Mouse (Mus musculus) lung, embryonic 14.5 days (tissue): ENCODE measurements around the gene Ell2. TPM values are rescaled to one million over a fixed set of nuclear protein-coding genes. Genes with fewer than 3 reads are reported as not detected.

Source experiments
- ATAC-seq: fragments of 200-750 bp; cut with Nextera tagmentation; 2 replicates; pipeline ENCODE4 v1.8.0; 2017; ENCODE audit warnings: mild to moderate bottlenecking, moderate TSS enrichment, moderate library complexity; ENCODE audit not compliant: insufficient read depth
- DNase-seq: peaks from one replicate; pipeline ENCODE4 v3.0.0-alpha.2; 2015
- H3K27ac ChIP-seq: fragments of 300-500 bp; sonication (generic); 2 replicates; pipeline ENCODE4 v1.5.1; 2014; ENCODE audit warnings: low read depth, mild to moderate bottlenecking, moderate library complexity
- H3K27me3 ChIP-seq: fragments of 300-500 bp; sonication (generic); 2 replicates; pipeline ENCODE4 v1.6.1; 2014; ENCODE audit warnings: low read length, control low read depth; ENCODE audit not compliant: insufficient read depth
- H3K36me3 ChIP-seq: fragments of 300-500 bp; sonication (generic); 2 replicates; pipeline ENCODE4 v1.6.1; 2014; ENCODE audit warnings: control low read depth; ENCODE audit not compliant: insufficient read depth
- H3K4me1 ChIP-seq: fragments of 300-500 bp; sonication (generic); 2 replicates; pipeline ENCODE4 v1.6.1; 2014; ENCODE audit warnings: antibody characterized with exemption, control low read depth; ENCODE audit not compliant: insufficient read depth
- H3K4me2 ChIP-seq: fragments of 300-500 bp; sonication (generic); 2 replicates; pipeline ENCODE4 v1.6.1; 2014; ENCODE audit warnings: mild to moderate bottlenecking
- H3K4me3 ChIP-seq: fragments of 300-500 bp; sonication (generic); 2 replicates; pipeline ENCODE4 v1.5.1; 2014; ENCODE audit warnings: low read depth, low read length
- H3K9ac ChIP-seq: fragments of 300-500 bp; sonication (generic); 2 replicates; pipeline ENCODE4 v1.6.1; 2014
- H3K9me3 ChIP-seq: fragments of 300-500 bp; sonication (generic); 2 replicates; pipeline ENCODE4 v1.6.1; 2016; ENCODE audit warnings: low read depth, low read length, control low read depth
- CTCF ChIP-seq: IDR thresholded peaks from 2 replicates; pipeline ENCODE4 v1.5.1; 2016; ENCODE audit warnings: antibody characterized with exemption, low read depth
- WGBS: fragments of 180-500 bp; shearing (Covaris S2); extraction: QIAGEN DNeasy Blood & Tissue Kit; methylation state at CpG from one replicate; pipeline ENCODE4 v1.1.7; 2014; 5-methylcytosine and 5-hydroxymethylcytosine counted together
- polyA plus RNA-seq: library from polyadenylated mRNA; unstranded; fragments of >200 nt; fragmentation: Nextera tagmentation; extraction: Ambion mirVana; gene quantifications from 2 replicates; pipeline ENCODE4 v1.2.1, GENCODE M21; 2014

The Ell2 gene
- polyA plus RNA-seq, 1 experiment from 2014 or later = 3.7 TPM

DNA sequence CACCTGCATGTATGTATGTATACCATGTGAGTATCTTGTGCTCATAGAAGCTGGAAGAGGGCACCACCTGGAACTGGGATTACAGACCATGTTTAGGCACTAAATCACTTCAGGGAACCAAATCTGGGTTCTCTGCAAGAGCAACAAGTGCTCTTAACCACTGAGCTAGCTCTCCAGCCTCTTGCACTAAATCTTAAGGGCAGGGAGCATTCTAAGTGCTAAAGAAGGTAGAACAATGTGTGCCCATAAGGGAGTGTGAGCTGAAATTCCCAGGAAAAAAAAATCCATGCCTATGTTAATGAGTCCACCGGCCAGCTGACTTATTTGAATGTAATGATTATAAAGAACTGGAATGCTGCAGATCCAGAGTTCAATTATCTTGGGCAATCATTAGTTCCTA, 101.4 kb downstream of the Ell2 start:
- Histone ChIP-seq H3K9ac (no peak overlapping the region), H3K4me2 (no peak overlapping the region), H3K27me3 (no peaks in the 10 kb centered on the region), H3K27ac (no peak overlapping the region), H3K9me3 (no peaks in the 10 kb centered on the region), H3K4me3 (no peak overlapping the region), H3K36me3 (no peaks in the 10 kb centered on the region), H3K4me1 (no peaks in the 10 kb centered on the region)
- DNase-seq (no peak), ATAC-seq (no peak)
- 96% methylated on average over 1 of the region's 1 CpGs for WGBS
- no peak for TF ChIP-seq CTCF

GRCm38 (mm10) chr13:75809957-75810356, 103.4 kb downstream of the Ell2 start:
- Histone ChIP-seq H3K9me3 (no peaks in the 10 kb centered on the region), H3K4me2 (no peak overlapping the region), H3K4me1 (no peaks in the 10 kb centered on the region), H3K9ac (no peak overlapping the region), H3K4me3 (no peak overlapping the region), H3K27ac (no peak overlapping the region), H3K27me3 (no peaks in the 10 kb centered on the region), H3K36me3 (no peaks in the 10 kb centered on the region)
- ATAC-seq = no peak
- WGBS = 81% methylated on average over 1 of the region's 1 CpGs
- DNase-seq = no peak
- no peak for TF ChIP-seq CTCF

- no peaks in the 10 kb centered on the region for H3K4me1 ChIP-seq
- no peak overlapping the region for H3K4me2 ChIP-seq
- no peaks in the 10 kb centered on the region for H3K36me3 ChIP-seq
- no peak overlapping the region for H3K27ac ChIP-seq
- no peak for ATAC-seq
- 95% methylated on average over 2 of the region's 2 CpGs for WGBS
- no peak overlapping the region for H3K4me3 ChIP-seq
- H3K27me3 ChIP-seq = no peaks in the 10 kb centered on the region
- no peak for DNase-seq
- no peaks in the 10 kb centered on the region for H3K9me3 ChIP-seq
- no peak overlapping the region for H3K9ac ChIP-seq
- TF ChIP-seq CTCF = no peak
Measured at GRCm38 (mm10) chr13:75817183-75817582, 110.6 kb downstream of the Ell2 start.

- H3K27ac ChIP-seq = no peak overlapping the region
- no peak for DNase-seq
- no peak overlapping the region for H3K4me2 ChIP-seq
- WGBS = 54% methylated on average over 3 of the region's 3 CpGs
- H3K4me3 ChIP-seq = no peak overlapping the region
- no peaks in the 10 kb centered on the region for H3K9me3 ChIP-seq
- H3K9ac ChIP-seq = no peak overlapping the region
- no peak for ATAC-seq
- no peaks in the 10 kb centered on the region for H3K4me1 ChIP-seq
- H3K36me3 ChIP-seq = no peaks in the 10 kb centered on the region
- no peak for TF ChIP-seq CTCF
- H3K27me3 ChIP-seq = no peaks in the 10 kb centered on the region
Measured at GRCm38 (mm10) chr13:75818486-75818885, 111.9 kb downstream of the Ell2 start.

DNA sequence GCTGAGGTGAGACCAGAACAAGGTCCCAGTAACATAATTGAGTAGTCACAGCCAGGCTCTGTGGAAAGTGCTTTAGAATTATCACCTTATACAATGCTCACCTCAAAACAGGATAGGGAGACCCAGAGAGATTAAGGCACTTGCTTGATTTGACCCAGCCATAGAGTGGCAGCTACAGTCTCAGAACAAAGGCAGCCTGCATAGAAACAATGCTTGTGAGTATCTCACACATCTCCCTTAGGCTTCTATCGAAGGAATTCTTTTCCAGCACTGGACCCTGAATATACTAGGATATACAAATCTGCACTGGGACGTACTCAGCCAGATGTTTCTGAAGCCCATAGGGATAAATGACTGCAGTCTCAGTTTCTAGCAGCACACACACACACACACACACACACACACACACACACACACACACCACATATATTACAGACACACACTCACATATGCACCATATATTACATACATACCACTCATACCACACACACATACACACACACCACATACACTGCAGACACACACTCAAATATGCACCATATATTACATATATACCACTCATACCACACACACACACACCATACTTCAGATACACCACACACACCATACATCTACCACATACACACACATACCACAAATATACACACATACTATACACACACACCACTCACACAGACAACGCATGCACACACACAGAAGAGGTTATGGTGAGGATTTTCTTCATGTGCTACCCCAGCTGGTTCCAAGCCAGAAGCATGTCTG, 112.6 kb downstream of the Ell2 start:
- Histone ChIP-seq H3K9me3 (no peaks in the 10 kb centered on the region), H3K4me1 (no peaks in the 10 kb centered on the region), H3K27me3 (no peaks in the 10 kb centered on the region), H3K9ac (no peak overlapping the region), H3K4me2 (no peak overlapping the region), H3K27ac (no peak overlapping the region), H3K4me3 (no peak overlapping the region), H3K36me3 (no peaks in the 10 kb centered on the region)
- DNase-seq (no peak), ATAC-seq (no peak)
- WGBS = 76% methylated on average over 3 of the region's 3 CpGs
- TF ChIP-seq CTCF = no peak

GRCm38 (mm10) chr13:75819898-75820297, 113.3 kb downstream of the Ell2 start:
- no peaks in the 10 kb centered on the region for H3K9me3 ChIP-seq
- TF ChIP-seq CTCF = no peak
- no peak overlapping the region for H3K4me2 ChIP-seq
- no peaks in the 10 kb centered on the region for H3K36me3 ChIP-seq
- no peaks in the 10 kb centered on the region for H3K4me1 ChIP-seq
- no peaks in the 10 kb centered on the region for H3K27me3 ChIP-seq
- DNase-seq (no peak), ATAC-seq (no peak)
- H3K27ac ChIP-seq = no peak overlapping the region
- H3K9ac ChIP-seq = no peak overlapping the region
- H3K4me3 ChIP-seq = no peak overlapping the region

Other genes starting within 250 kb of the Ell2 start
- 35.9 and 43.8 TPM in 2 replicates for gene Glrx, start 133.1 kb downstream of the Ell2 start, polyA plus RNA-seq
- gene Rhobtb3, start 237.2 kb downstream of the Ell2 start, polyA plus RNA-seq = 49.2 and 52.4 TPM in 2 replicates